Mouse (Mus musculus) lung, embryonic 14.5 days (tissue): Measurements from ENCODE around the gene March6. TPM values are rescaled to one million over a fixed set of nuclear protein-coding genes. Genes with fewer than 3 reads are reported as not detected.

Source experiments
- ATAC-seq: fragments of 200-750 bp; cut with Nextera tagmentation; 2 replicates; pipeline ENCODE4 v1.8.0; 2017; ENCODE audit warnings: mild to moderate bottlenecking, moderate TSS enrichment, moderate library complexity; ENCODE audit not compliant: insufficient read depth
- DNase-seq: peaks from one replicate; pipeline ENCODE4 v3.0.0-alpha.2; 2015
- H3K27ac ChIP-seq: fragments of 300-500 bp; sonication (generic); 2 replicates; pipeline ENCODE4 v1.5.1; 2014; ENCODE audit warnings: low read depth, mild to moderate bottlenecking, moderate library complexity
- H3K27me3 ChIP-seq: fragments of 300-500 bp; sonication (generic); 2 replicates; pipeline ENCODE4 v1.6.1; 2014; ENCODE audit warnings: low read length, control low read depth; ENCODE audit not compliant: insufficient read depth
- H3K36me3 ChIP-seq: fragments of 300-500 bp; sonication (generic); 2 replicates; pipeline ENCODE4 v1.6.1; 2014; ENCODE audit warnings: control low read depth; ENCODE audit not compliant: insufficient read depth
- H3K4me1 ChIP-seq: fragments of 300-500 bp; sonication (generic); 2 replicates; pipeline ENCODE4 v1.6.1; 2014; ENCODE audit warnings: antibody characterized with exemption, control low read depth; ENCODE audit not compliant: insufficient read depth
- H3K4me2 ChIP-seq: fragments of 300-500 bp; sonication (generic); 2 replicates; pipeline ENCODE4 v1.6.1; 2014; ENCODE audit warnings: mild to moderate bottlenecking
- H3K4me3 ChIP-seq: fragments of 300-500 bp; sonication (generic); 2 replicates; pipeline ENCODE4 v1.5.1; 2014; ENCODE audit warnings: low read depth, low read length
- H3K9ac ChIP-seq: fragments of 300-500 bp; sonication (generic); 2 replicates; pipeline ENCODE4 v1.6.1; 2014
- H3K9me3 ChIP-seq: fragments of 300-500 bp; sonication (generic); 2 replicates; pipeline ENCODE4 v1.6.1; 2016; ENCODE audit warnings: low read depth, low read length, control low read depth
- CTCF ChIP-seq: IDR thresholded peaks from 2 replicates; pipeline ENCODE4 v1.5.1; 2016; ENCODE audit warnings: antibody characterized with exemption, low read depth
- WGBS: fragments of 180-500 bp; shearing (Covaris S2); extraction: QIAGEN DNeasy Blood & Tissue Kit; methylation state at CpG from one replicate; pipeline ENCODE4 v1.1.7; 2014; 5-methylcytosine and 5-hydroxymethylcytosine counted together
- polyA plus RNA-seq: library from polyadenylated mRNA; unstranded; fragments of >200 nt; fragmentation: Nextera tagmentation; extraction: Ambion mirVana; gene quantifications from 2 replicates; pipeline ENCODE4 v1.2.1, GENCODE M21; 2014

Gene March6
- polyA plus RNA-seq, 1 experiment from 2014 or later, result 37.0 TPM

DNA sequence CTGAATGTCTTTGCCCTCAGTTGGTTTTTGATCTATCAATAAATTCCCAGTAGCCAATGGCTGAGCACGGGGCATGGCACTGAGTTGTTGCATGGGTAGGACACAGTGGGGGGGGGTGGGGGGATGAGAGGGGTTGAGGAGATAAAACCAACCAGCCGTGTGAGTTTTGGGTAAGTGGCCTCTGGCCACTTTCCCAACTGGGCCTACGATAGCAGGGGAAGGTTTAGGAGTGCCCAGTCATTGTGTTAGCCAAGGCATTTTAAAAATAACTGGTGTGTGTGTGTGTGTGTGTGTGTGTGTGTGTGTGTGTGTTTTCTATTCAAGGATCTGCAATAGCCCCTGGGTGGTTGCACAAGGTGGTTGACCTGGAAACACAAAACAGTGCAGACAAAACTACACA is 12.4 kb upstream of the March6 start:
- 17% methylated on average over 3 of the region's 3 CpGs for WGBS
- H3K4me2 ChIP-seq, result no peak overlapping the region

DNA sequence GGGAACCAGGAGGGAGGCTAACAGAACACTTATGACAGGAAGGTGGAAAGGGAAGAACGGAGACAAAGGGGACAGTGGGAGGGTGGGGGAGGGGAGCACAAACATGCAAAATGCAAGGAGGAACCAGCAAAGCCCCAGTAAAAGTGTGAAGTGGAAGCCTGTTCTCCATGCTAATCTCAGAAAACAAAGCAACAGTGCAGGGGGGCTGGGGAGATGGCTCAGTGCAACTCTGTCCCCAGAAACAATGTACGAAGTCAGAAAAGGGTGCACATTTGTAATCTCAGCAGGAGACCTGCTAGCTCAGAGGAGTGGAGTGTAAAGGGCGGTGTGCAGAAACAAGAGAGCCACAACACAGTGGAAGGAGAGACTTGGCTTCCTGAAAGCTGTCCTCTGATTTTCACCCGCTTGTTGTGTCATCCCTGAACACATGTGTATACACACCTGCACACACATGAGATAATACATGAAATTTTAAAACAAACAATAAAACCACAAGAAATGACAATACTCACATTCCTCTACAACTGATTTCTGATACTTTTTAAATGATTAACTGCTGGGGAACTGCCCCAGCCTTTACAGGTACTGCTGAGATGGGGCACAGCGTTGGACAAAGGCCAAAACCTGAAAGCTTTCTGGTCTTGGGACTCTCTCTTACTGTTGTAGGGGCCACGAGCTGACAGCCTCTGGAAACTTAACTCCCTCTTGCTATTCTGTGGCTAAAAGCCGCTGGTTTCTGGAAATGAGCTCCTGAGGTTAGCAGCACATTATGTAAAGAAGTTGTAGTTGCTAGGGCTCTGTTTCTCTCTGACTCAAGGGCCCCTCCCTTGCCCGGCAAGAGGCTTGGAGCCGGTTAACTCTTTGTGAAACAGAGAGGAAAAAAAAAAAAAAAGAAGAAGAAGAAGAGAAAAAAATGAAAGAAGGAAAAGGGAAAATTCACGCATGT is 11.4 kb upstream of the March6 start:
- H3K36me3 ChIP-seq, result no peaks in the 10 kb centered on the region
- DNase-seq (peak; percentile 32), ATAC-seq (peak; percentile 30; the same call in 1 of the 2 replicates)
- H3K4me3 ChIP-seq, result no peak overlapping the region
- no peak overlapping the region for H3K4me2 ChIP-seq
- no peaks in the 10 kb centered on the region for H3K27me3 ChIP-seq
- WGBS, result 7% methylated on average over 10 of the region's 10 CpGs
- peaks cover 6% of the 10 kb centered on the region; the same call in 1 of the 2 replicates for H3K4me1 ChIP-seq
- no peaks in the 10 kb centered on the region for H3K9me3 ChIP-seq
- TF ChIP-seq CTCF, result no peak
- no peak overlapping the region for H3K9ac ChIP-seq
- peak overlapping the region; percentile 51; the same call in 1 of the 2 replicates for H3K27ac ChIP-seq

More for the DNA sequence above, 12.4 kb upstream of the March6 start:
- Histone ChIP-seq H3K9ac (no peak overlapping the region), H3K4me3 (no peak overlapping the region), H3K36me3 (no peaks in the 10 kb centered on the region), H3K27ac (no peak overlapping the region), H3K9me3 (no peaks in the 10 kb centered on the region), H3K4me1 (peaks cover 6% of the 10 kb centered on the region; the same call in 1 of the 2 replicates), H3K27me3 (no peaks in the 10 kb centered on the region)
- ATAC-seq (no peak), DNase-seq (no peak)
- no peak for TF ChIP-seq CTCF

DNA sequence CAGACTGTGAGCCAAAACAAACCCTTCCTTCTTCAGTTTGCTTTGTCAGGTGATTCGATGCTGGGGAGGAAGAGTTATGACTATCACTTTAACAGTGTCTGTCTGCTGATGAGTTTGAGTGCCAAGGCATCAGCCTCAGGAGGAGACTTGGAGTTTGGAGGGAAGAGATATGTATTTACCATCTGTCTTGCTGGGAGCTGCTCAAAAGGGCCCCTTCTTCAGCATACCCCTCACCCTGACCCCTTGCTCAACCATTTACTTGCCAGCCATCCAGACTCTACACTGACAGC is 9.6 kb upstream of the March6 start:
- no peaks in the 10 kb centered on the region for H3K27me3 ChIP-seq
- peaks cover 6% of the 10 kb centered on the region; the same call in 1 of the 2 replicates for H3K4me1 ChIP-seq
- DNase-seq (no peak), ATAC-seq (no peak)
- 23% methylated on average over 1 of the region's 1 CpGs for WGBS
- H3K9ac ChIP-seq, result no peak overlapping the region
- no peaks in the 10 kb centered on the region for H3K36me3 ChIP-seq
- no peak overlapping the region for H3K4me3 ChIP-seq
- no peak overlapping the region for H3K4me2 ChIP-seq
- H3K27ac ChIP-seq, result peak overlapping the region; percentile 1; the same call in 1 of the 2 replicates
- TF ChIP-seq CTCF, result no peak
- H3K9me3 ChIP-seq, result no peaks in the 10 kb centered on the region

DNA sequence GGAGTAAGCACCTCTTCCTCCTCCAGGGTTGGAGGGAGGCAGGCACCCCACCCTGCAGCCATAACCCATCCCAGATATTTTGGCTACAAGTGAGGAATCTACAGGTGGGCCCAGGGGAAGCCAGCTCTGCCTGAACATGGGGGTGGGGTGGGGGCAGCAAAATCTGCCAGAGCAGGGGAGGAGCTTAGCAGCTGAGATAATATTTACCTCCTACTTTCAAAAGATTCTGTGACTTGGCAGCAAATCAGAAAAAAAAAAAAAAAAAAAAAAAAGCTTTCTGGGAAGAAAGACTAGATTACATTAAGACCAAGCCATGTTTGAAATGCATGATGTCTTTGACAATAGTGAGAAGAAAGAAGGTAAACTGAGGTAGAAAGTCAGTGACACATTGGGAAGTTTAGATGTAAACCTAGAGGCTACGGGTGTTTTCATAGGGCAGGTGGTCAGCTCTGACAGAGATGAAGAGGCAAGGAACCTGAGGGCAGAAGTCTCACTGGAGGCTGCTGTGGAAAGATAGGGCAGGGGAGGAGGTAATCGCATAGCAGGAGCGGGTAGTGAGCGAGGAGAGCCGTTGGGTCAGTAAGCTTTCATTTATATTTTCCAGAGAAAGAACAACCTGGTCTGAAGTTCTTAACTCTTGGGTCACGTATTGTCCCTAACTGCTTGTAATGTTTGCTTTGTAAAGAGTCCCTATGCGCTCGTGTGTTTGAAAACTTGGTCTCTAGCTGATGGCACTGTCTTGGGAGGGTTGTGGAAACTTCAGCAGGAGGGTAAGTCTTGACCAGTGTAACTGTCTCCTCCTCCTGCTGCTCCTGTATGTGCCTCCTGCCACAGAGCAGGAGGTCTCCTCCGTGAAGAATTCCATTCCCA is 9.0 kb upstream of the March6 start:
- Histone ChIP-seq H3K9ac (no peak overlapping the region), H3K4me1 (peaks cover 6% of the 10 kb centered on the region; the same call in 1 of the 2 replicates), H3K4me2 (no peak overlapping the region), H3K9me3 (no peaks in the 10 kb centered on the region), H3K36me3 (no peaks in the 10 kb centered on the region), H3K27ac (peak overlapping the region; percentile 1; the same call in 1 of the 2 replicates), H3K4me3 (no peak overlapping the region), H3K27me3 (no peaks in the 10 kb centered on the region)
- ATAC-seq (peak; percentile 39; the same call in 1 of the 2 replicates), DNase-seq (peak; percentile 51)
- WGBS, result 40% methylated on average over 9 of the region's 9 CpGs
- no peak for TF ChIP-seq CTCF

DNA sequence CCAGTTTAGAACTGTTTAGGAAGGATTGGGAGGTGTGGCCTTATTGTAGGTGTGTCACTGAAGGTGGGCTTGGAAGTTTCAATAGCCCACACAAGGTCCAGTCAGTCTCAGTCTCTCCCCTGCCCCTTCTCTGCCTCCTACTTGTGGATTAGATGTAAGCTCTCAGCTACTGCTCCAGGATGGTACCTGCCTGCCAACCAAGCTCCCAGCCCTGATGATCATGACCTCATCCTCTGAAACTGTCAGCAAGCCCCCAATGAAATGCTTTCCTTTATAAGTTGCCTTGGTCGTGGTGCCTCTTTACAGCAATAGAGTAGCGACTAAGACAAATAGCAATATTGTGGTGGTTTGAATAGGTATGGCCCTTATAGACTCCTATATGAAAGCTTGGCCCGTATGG is 7.5 kb upstream of the March6 start:
- no peak overlapping the region for H3K9ac ChIP-seq
- no peak for TF ChIP-seq CTCF
- ATAC-seq (no peak), DNase-seq (no peak)
- WGBS, result 90% methylated on average over 3 of the region's 3 CpGs
- H3K4me3 ChIP-seq, result no peak overlapping the region
- H3K4me1 ChIP-seq, result peaks cover 6% of the 10 kb centered on the region; the same call in 1 of the 2 replicates
- H3K36me3 ChIP-seq, result no peaks in the 10 kb centered on the region
- H3K4me2 ChIP-seq, result no peak overlapping the region
- no peak overlapping the region for H3K27ac ChIP-seq
- no peaks in the 10 kb centered on the region for H3K27me3 ChIP-seq
- no peaks in the 10 kb centered on the region for H3K9me3 ChIP-seq

DNA sequence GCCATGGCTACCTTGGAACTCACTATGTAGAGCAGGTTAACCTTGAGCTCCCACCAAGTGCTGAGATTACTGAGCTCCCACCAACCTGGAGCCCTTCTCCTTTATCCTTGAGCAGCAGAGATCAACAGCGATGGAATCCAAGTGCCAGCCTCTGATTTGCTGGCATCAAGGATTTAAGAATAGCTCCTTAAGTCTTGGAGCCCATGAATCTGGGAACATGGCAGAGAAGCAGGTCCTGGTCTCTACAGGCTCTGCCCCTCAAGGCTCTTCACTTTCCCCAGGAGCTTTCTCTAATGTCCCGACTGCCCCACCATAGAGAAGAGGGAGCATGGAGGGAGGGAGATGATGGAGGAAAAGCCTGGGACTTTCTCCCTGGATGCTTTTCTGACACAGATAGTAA is 6.9 kb upstream of the March6 start:
- Histone ChIP-seq H3K27me3 (no peaks in the 10 kb centered on the region), H3K9ac (no peak overlapping the region), H3K4me1 (peaks cover 6% of the 10 kb centered on the region; the same call in 1 of the 2 replicates), H3K27ac (no peak overlapping the region), H3K4me3 (no peak overlapping the region), H3K36me3 (no peaks in the 10 kb centered on the region), H3K9me3 (no peaks in the 10 kb centered on the region), H3K4me2 (no peak overlapping the region)
- no peak for TF ChIP-seq CTCF
- no peak for DNase-seq
- no peak for ATAC-seq
- 85% methylated on average over 2 of the region's 2 CpGs for WGBS
